Mouse (Mus musculus): ENCODE results near the gene Asl. TPM values are rescaled to one million over a fixed set of nuclear protein-coding genes. Genes with fewer than 3 reads are reported as not detected.

The Asl gene
- polyA plus RNA-seq, 1 experiment, result not detected

- peaks cover 10% of the 10 kb centered on the region; the same call in 1 of the 2 replicates for H3K4me1 ChIP-seq (ENCODE audit: control insufficient read depth, insufficient read depth, low read length)
- no peak overlapping the region for H3K4me3 ChIP-seq (ENCODE audit: insufficient read depth, low read depth, low read length)
- 92% methylated on average over 8 of the region's 8 CpGs for WGBS
- H3K27ac ChIP-seq (ENCODE audit: insufficient read depth, low read depth, low read length), result no peak overlapping the region
- TF ChIP-seq CTCF (IDR thresholded peaks at IDR 0.05; ENCODE audit: insufficient read depth, low read depth, low read length), result no peak
Observed at GRCm38 (mm10) chr5:130019461-130019860, 9.6 kb downstream of the Asl start.

- Histone ChIP-seq H3K4me3 (ENCODE audit: insufficient read depth, low read depth, low read length) (no peak overlapping the region), H3K4me1 (ENCODE audit: control insufficient read depth, insufficient read depth, low read length) (no peaks in the 10 kb centered on the region), H3K27ac (ENCODE audit: insufficient read depth, low read depth, low read length) (no peak overlapping the region)
- WGBS, result 96% methylated on average over 3 of the region's 3 CpGs
- TF ChIP-seq CTCF (IDR thresholded peaks at IDR 0.05; ENCODE audit: insufficient read depth, low read depth, low read length) (no peak), POLR2A (IDR thresholded peaks at IDR 0.05; ENCODE audit: insufficient read depth, low read depth, low read length) (no peak)
Observed at GRCm38 (mm10) chr5:130015104-130015503, 13.9 kb downstream of the Asl start.

GRCm38 (mm10) chr5:130010961-130011360, 18.1 kb downstream of the Asl start:
- Histone ChIP-seq H3K4me1 (ENCODE audit: control insufficient read depth, insufficient read depth, low read length) (no peaks in the 10 kb centered on the region), H3K4me3 (ENCODE audit: insufficient read depth, low read depth, low read length) (no peak overlapping the region), H3K27ac (ENCODE audit: insufficient read depth, low read depth, low read length) (no peak overlapping the region)
- 94% methylated on average over 5 of the region's 5 CpGs for WGBS
- TF ChIP-seq POLR2A (IDR thresholded peaks at IDR 0.05; ENCODE audit: insufficient read depth, low read depth, low read length) (no peak), CTCF (IDR thresholded peaks at IDR 0.05; ENCODE audit: insufficient read depth, low read depth, low read length) (peak; percentile 14; the same call in 1 of the 2 replicates)

- TF ChIP-seq POLR2A (IDR thresholded peaks at IDR 0.05; ENCODE audit: insufficient read depth, low read depth, low read length), result no peak
- no peak for TF ChIP-seq CTCF (IDR thresholded peaks at IDR 0.05; ENCODE audit: insufficient read depth, low read depth, low read length)
- Histone ChIP-seq H3K4me3 (ENCODE audit: insufficient read depth, low read depth, low read length) (no peak overlapping the region), H3K27ac (ENCODE audit: insufficient read depth, low read depth, low read length) (no peak overlapping the region), H3K4me1 (ENCODE audit: control insufficient read depth, insufficient read depth, low read length) (no peaks in the 10 kb centered on the region)
- WGBS, result 97% methylated on average over 4 of the region's 4 CpGs
Observed at GRCm38 (mm10) chr5:130009784-130010183, 19.3 kb downstream of the Asl start.

GRCm38 (mm10) chr5:130008034-130008590, 20.9 kb downstream of the Asl start:
- WGBS, result 83% methylated on average over 6 of the region's 6 CpGs
- TF ChIP-seq POLR2A (IDR thresholded peaks at IDR 0.05; ENCODE audit: insufficient read depth, low read depth, low read length) (no peak), CTCF (IDR thresholded peaks at IDR 0.05; ENCODE audit: insufficient read depth, low read depth, low read length) (no peak)
- no peaks in the 10 kb centered on the region for H3K4me1 ChIP-seq (ENCODE audit: control insufficient read depth, insufficient read depth, low read length)
- no peak overlapping the region for H3K4me3 ChIP-seq (ENCODE audit: insufficient read depth, low read depth, low read length)
- no peak overlapping the region for H3K27ac ChIP-seq (ENCODE audit: insufficient read depth, low read depth, low read length)

GRCm38 (mm10) chr5:130007344-130007743, 21.7 kb downstream of the Asl start:
- no peak overlapping the region for H3K4me3 ChIP-seq (ENCODE audit: insufficient read depth, low read depth, low read length)
- H3K4me1 ChIP-seq (ENCODE audit: control insufficient read depth, insufficient read depth, low read length), result no peaks in the 10 kb centered on the region
- no peak for TF ChIP-seq CTCF (IDR thresholded peaks at IDR 0.05; ENCODE audit: insufficient read depth, low read depth, low read length)
- no peak for TF ChIP-seq POLR2A (IDR thresholded peaks at IDR 0.05; ENCODE audit: insufficient read depth, low read depth, low read length)
- 95% methylated on average over 1 of the region's 1 CpGs for WGBS
- H3K27ac ChIP-seq (ENCODE audit: insufficient read depth, low read depth, low read length), result no peak overlapping the region

- TF ChIP-seq POLR2A (IDR thresholded peaks at IDR 0.05; ENCODE audit: insufficient read depth, low read depth, low read length), result no peak
- 75% methylated on average over 7 of the region's 7 CpGs for WGBS
- Histone ChIP-seq H3K27ac (ENCODE audit: insufficient read depth, low read depth, low read length) (peak overlapping the region; percentile 6), H3K4me1 (ENCODE audit: control insufficient read depth, insufficient read depth, low read length) (peaks cover 3% of the 10 kb centered on the region; the same call in 1 of the 2 replicates), H3K4me3 (ENCODE audit: insufficient read depth, low read depth, low read length) (no peak overlapping the region)
Observed at GRCm38 (mm10) chr5:130003229-130003628, 25.8 kb downstream of the Asl start.

GRCm38 (mm10) chr5:130002301-130003146, 26.5 kb downstream of the Asl start, which contains the start of gene Gusb:
Gene Gusb, minus strand, starts transcription at chr5:130003049.
- H3K4me3 ChIP-seq (ENCODE audit: insufficient read depth, low read depth, low read length), result peak within 1 kb of the TSS; percentile 87
- H3K27ac ChIP-seq (ENCODE audit: insufficient read depth, low read depth, low read length), result peak within 1 kb of the TSS; percentile 12
- TF ChIP-seq CTCF (IDR thresholded peaks at IDR 0.05; ENCODE audit: insufficient read depth, low read depth, low read length), result no peak
- TF ChIP-seq POLR2A (IDR thresholded peaks at IDR 0.05; ENCODE audit: insufficient read depth, low read depth, low read length), result peak; percentile 61
- under 1% methylated on average over 39 of the region's 39 CpGs for WGBS
- H3K4me1 ChIP-seq (ENCODE audit: control insufficient read depth, insufficient read depth, low read length), result peaks cover 3% of the 10 kb centered on the region; the same call in 1 of the 2 replicates

- peak overlapping the region; percentile 87; the same call in 1 of the 2 replicates for H3K4me3 ChIP-seq (ENCODE audit: insufficient read depth, low read depth, low read length)
- TF ChIP-seq CTCF (IDR thresholded peaks at IDR 0.05; ENCODE audit: insufficient read depth, low read depth, low read length), result no peak
- TF ChIP-seq POLR2A (IDR thresholded peaks at IDR 0.05; ENCODE audit: insufficient read depth, low read depth, low read length), result no peak
- 69% methylated on average over 5 of the region's 5 CpGs for WGBS
- H3K4me1 ChIP-seq (ENCODE audit: control insufficient read depth, insufficient read depth, low read length), result peaks cover 3% of the 10 kb centered on the region; the same call in 1 of the 2 replicates
- H3K27ac ChIP-seq (ENCODE audit: insufficient read depth, low read depth, low read length), result no peak overlapping the region
Observed at GRCm38 (mm10) chr5:130001356-130001987, 27.6 kb downstream of the Asl start.

All from olfactory bulb, adult 2 months (tissue).